Mouse (Mus musculus) embryo, embryonic 11.5 days (tissue): ENCODE results near the gene Idua.

ENCODE experiments used
- DNase-seq: peaks from one replicate; pipeline ENCODE4 v3.0.0-alpha.2; 2012; ENCODE audit warnings: low read depth, low spot score

The Idua gene

GRCm38 (mm10) chr5:108679909-108680308 lies 19.8 kb downstream of the Idua start:
- no peak for DNase-seq

DNA sequence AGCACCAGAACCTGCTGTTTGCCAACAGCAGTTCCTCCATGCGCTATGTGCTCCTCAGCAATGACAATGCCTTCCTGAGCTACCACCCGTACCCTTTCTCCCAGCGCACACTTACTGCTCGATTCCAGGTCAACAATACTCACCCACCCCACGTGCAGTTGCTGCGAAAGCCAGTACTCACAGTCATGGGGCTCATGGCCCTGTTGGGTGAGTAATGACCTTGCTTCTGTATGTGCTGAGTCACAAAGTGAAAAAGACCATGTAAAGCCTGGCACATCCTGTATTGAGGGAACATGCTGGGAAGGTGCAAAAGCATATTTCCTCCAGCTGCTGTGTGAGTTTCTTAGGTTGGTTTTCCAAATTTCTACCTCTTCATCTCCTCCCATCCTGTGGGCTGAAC lies 20.7 kb downstream of the Idua start:
- no peak for DNase-seq

GRCm38 (mm10) chr5:108689091-108689490 lies 29.0 kb downstream of the Idua start:
- no peak for DNase-seq

GRCm38 (mm10) chr5:108691152-108691551 lies 31.0 kb downstream of the Idua start:
- no peak for DNase-seq

- DNase-seq, result no peak
Measured at GRCm38 (mm10) chr5:108692271-108692670, 32.1 kb downstream of the Idua start, which contains the start of gene Fgfrl1. Fgfrl1 (plus strand) TSS chr5:108692382.

GRCm38 (mm10) chr5:108693872-108694288 lies 33.7 kb downstream of the Idua start:
- DNase-seq, result peak; percentile 88

GRCm38 (mm10) chr5:108694352-108695261 lies 34.5 kb downstream of the Idua start:
- no peak for DNase-seq

DNA sequence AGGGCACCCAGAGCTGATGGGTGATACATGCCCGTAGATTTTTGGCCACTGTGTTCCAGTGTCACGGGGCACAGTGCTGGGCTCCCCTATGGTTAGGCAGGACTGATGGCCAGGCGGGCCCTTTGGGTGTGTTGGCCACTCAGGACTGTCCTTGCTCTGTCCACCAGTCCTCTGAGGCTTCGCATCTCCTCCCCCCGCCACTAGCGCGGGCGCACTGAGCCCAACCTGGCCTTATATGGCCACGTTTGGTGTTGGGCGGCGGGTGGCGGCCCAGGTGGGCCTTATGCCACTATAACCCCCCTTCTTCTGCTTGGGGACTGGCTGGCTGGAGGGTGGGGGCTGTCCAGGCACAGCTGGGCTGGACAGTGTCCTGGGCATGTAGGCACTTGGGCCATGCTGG lies 35.7 kb downstream of the Idua start:
- DNase-seq, result no peak

DNA sequence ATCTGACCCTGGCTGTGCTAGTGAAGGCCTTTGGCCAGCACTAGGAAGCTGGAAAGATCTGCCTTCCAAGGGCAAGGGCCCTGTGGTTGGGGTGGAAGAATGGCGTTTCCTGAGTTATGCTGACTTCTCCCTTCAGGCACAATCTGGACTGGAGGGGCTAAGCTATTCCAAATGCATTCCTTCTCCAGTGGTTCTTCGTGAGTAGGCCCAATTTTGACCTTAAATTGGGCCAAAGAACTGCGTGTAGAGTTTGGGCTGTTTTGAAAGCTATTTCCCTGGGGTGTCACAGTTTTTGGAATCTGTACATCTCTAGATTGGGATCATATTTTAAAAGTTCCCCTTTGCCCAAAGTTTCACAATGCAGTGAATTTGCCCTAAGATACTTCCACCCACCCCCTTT lies 36.4 kb downstream of the Idua start:
- no peak for DNase-seq

GRCm38 (mm10) chr5:108697341-108697753 lies 37.2 kb downstream of the Idua start:
- peak; percentile 54 for DNase-seq

- no peak for DNase-seq
Measured at GRCm38 (mm10) chr5:108700346-108700745, 40.2 kb downstream of the Idua start.

GRCm38 (mm10) chr5:108701341-108702021 lies 41.4 kb downstream of the Idua start:
- DNase-seq, result no peak

GRCm38 (mm10) chr5:108703754-108704626 lies 43.9 kb downstream of the Idua start:
- DNase-seq, result no peak

- no peak for DNase-seq
Measured at GRCm38 (mm10) chr5:108707758-108708157, 47.6 kb downstream of the Idua start.

DNA sequence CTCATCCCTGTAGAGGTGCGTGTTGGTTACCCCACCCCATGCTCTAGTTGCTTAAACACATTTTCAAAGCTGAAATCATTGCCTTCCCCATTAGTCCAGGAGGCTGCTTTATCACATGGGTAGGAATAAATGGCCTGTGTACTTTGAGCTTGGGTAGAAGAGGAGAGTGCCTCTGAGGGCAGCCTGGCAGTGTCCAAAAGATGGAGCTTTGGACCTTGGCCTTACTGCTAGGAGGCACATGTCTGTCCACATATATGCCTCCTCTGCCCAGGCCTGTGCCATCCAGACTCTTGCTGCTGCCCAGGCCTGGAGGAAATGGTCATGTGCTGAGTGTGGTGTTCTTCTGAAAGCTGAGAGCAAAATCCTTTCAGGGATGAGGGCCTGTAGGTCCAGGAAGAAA lies 48.3 kb downstream of the Idua start:
- no peak for DNase-seq

DNA sequence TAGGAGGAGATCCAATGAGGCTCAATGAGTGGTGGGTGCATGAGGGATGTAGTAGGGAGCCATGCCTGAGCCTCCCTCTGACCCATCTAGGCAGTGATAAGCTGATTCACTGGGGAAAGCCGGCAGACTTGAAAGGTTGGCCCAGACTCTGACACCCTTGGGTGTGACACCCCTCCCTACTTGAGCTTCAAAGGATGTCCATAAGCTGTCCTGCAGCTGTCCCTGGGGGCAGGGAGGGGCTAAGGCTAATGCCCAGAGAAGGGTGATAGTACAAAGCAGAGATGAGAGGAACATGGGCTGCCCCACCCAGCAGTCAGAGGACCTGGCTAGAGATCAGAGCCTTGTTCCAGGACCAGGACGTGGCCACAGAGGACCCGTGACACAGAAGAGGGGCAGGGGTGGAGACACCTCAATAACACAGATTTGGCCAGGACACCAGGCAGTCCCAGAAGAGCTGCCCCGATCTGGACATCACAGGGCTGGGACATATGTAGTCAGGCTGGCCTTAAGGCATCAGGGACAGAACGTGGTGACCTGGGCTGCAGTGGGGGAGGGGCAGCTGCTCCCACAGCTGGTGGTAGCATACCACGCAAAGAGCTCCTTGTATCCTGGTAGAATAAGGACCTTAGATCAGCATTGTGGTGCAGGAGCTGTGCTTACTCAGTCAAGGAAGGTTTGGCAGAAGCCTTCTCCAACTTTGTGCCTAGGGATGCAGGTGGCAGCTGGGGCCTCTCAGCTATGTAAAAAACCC lies 49.0 kb downstream of the Idua start:
- no peak for DNase-seq

DNA sequence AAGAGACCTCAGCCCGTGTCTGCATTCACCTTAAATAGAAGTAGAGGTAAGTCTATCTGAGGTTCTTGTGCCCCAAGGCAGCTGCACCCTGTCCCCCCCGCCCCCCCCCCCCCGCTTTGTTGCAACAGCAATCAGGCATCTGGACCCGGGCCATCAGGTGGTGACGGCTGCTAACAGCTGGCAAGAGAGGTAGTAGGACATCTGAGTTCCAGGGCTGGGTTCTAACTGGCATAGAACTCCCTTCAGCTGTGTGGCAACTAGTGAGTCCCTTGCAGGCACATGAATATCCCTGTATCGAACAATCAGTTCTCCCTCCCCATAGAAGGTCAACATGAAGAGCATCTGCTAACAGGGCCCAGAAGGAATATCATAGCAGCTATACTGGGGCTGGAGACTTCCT lies 51.8 kb downstream of the Idua start:
- no peak for DNase-seq

DNA sequence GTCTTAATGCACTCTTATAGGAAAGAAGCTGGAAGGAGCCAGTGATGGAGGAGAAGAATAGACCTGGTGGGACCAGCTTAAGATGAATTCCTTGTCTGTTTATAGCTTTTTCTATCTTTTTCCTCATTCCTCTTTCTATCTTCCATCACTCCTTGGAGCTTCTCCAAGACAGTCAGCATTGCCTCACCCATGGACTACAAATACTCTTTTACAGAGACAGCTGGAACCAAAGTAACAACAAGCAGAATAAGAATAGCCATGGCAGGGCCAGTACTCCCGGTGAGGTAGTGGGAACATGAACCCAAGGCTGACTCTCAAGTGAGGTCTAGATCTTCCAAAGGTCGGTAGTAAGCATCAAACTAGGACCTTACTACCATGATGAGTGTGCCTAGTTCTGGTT lies 53.0 kb downstream of the Idua start:
- no peak for DNase-seq

DNA sequence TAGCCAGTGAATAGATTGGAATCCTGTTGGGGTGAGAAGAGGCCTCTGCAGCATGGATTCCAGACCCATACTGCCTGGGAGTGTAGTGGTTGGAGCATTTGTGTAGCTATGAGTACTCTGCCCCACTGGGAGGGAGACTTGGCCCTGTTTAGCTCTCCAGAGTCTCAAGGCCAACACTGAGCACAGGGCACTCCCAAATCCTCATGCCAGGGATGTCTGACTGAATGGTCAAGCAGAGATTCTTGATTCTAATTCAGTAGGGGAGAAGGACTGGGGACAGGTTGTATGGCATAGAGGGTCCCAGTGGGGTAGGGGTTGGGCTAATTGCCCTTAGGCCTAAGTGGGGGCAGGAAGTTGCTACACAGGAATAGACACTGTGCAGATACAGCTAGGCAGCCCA lies 53.6 kb downstream of the Idua start:
- no peak for DNase-seq

- DNase-seq, result no peak
Measured at GRCm38 (mm10) chr5:108714149-108714548, 54.0 kb downstream of the Idua start.

DNA sequence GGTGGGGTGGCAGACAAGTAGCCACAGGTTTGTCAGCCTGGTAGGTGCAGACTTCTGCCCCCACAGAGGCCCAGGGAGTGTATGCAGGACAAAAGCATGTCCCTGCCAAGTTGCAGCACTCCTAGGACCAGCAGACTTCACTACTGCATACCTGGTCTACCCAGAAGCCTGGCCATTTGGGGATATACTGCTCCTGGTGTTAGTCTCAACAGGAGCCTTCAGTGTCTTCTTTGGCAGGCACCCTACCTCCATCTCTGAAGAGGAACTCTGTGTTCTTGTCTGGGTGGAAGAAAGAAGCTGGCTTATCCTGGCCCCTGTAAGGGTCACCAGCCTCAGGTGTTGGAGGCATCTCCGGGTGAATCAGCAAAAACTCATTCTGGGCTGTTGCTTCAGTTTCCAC lies 55.8 kb downstream of the Idua start:
- DNase-seq, result no peak
